Mouse (Mus musculus) midbrain, embryonic 16.5 days (tissue): ENCODE results near the gene Dnajb14. TPM values are rescaled to one million over a fixed set of nuclear protein-coding genes. Genes with fewer than 3 reads are reported as not detected.

Experiments
- ATAC-seq: fragments of 200-750 bp; cut with Nextera tagmentation; 2 replicates; pipeline ENCODE4 v1.8.0; 2017; ENCODE audit warnings: moderate TSS enrichment
- H3K27ac ChIP-seq: fragments of 300-500 bp; sonication (generic); 2 replicates; pipeline ENCODE4 v1.5.1; 2014; ENCODE audit warnings: mild to moderate bottlenecking, low read length, mixed read lengths
- H3K27me3 ChIP-seq: fragments of 300-500 bp; sonication (generic); 2 replicates; pipeline ENCODE4 v1.6.1; 2014; ENCODE audit warnings: low read depth, low read length, mixed read lengths; ENCODE audit not compliant: control insufficient read depth, insufficient read depth
- H3K36me3 ChIP-seq: fragments of 300-500 bp; sonication (generic); 2 replicates; pipeline ENCODE4 v1.6.1; 2014; ENCODE audit warnings: mild to moderate bottlenecking, low read length, moderate library complexity, mixed read lengths; ENCODE audit not compliant: control insufficient read depth, insufficient read depth
- H3K4me1 ChIP-seq: fragments of 300-500 bp; sonication (generic); 2 replicates; pipeline ENCODE4 v1.6.1; 2014; ENCODE audit warnings: mild to moderate bottlenecking, low read length, mixed read lengths; ENCODE audit not compliant: control insufficient read depth, insufficient read depth
- H3K4me2 ChIP-seq: fragments of 300-500 bp; sonication (generic); 2 replicates; pipeline ENCODE4 v1.6.1; 2014; ENCODE audit warnings: mild to moderate bottlenecking, low read length, mixed read lengths
- H3K4me3 ChIP-seq: fragments of 300-500 bp; sonication (generic); 2 replicates; pipeline ENCODE4 v1.5.1; 2014; ENCODE audit warnings: low read depth, mild to moderate bottlenecking, low read length, moderate library complexity, mixed read lengths
- H3K9ac ChIP-seq: fragments of 300-500 bp; sonication (generic); 2 replicates; pipeline ENCODE4 v1.6.1; 2014; ENCODE audit warnings: low read depth, low read length, mixed read lengths
- H3K9me3 ChIP-seq: fragments of 300-500 bp; sonication (generic); replicated peaks from 2 replicates; pipeline ENCODE4 v1.6.1; 2014; ENCODE audit warnings: mild to moderate bottlenecking, low read length, mixed read lengths; ENCODE audit not compliant: control insufficient read depth, poor library complexity, severe bottlenecking
- WGBS: fragments of 180-500 bp; shearing (Covaris S2); extraction: QIAGEN DNeasy Blood & Tissue Kit; methylation state at CpG from one replicate; pipeline ENCODE4 v1.1.7; 2014; 5-methylcytosine and 5-hydroxymethylcytosine counted together
- polyA plus RNA-seq: library from polyadenylated mRNA; unstranded; fragments of >200 nt; fragmentation: Nextera tagmentation; extraction: Ambion mirVana; gene quantifications from 2 replicates; pipeline ENCODE4 v1.2.1, GENCODE M21; 2015

Dnajb14 gene
- polyA plus RNA-seq, result 13.4 and 14.3 TPM in 2 replicates

- under 1% methylated on average over 56 of the region's 94 CpGs for WGBS
- Histone ChIP-seq H3K27ac (peak within 1 kb of the TSS; percentile 92), H3K4me3 (peak within 1 kb of the TSS; percentile 92), H3K4me1 (peaks cover 21% of the 10 kb centered on the region), H3K27me3 (no peaks in the 10 kb centered on the region), H3K4me2 (peak within 1 kb of the TSS; percentile 64), H3K9me3 (no peaks in the 10 kb centered on the region), H3K36me3 (no peaks in the 10 kb centered on the region), H3K9ac (peak within 1 kb of the TSS; percentile 100)
- peak; percentile 7; the same call in 1 of the 2 replicates for ATAC-seq
These were observed at the start of gene Dnajb14 for GRCm38 (mm10) chr3:137867437-137868093. Gene Dnajb14 (plus strand): TSS chr3:137867675.

- Histone ChIP-seq H3K4me2 (no peak overlapping the region), H3K4me3 (no peak overlapping the region), H3K36me3 (no peaks in the 10 kb centered on the region), H3K4me1 (no peaks in the 10 kb centered on the region), H3K27me3 (no peaks in the 10 kb centered on the region), H3K27ac (no peak overlapping the region), H3K9me3 (no peaks in the 10 kb centered on the region), H3K9ac (no peak overlapping the region)
- ATAC-seq, result no peak
- 6% methylated on average over 4 of the region's 4 CpGs for WGBS
These were observed 48.8 kb upstream of the Dnajb14 start for GRCm38 (mm10) chr3:137818713-137819112.

GRCm38 (mm10) chr3:137820688-137821467 is 46.6 kb upstream of the Dnajb14 start:
- no peak overlapping the region for H3K4me2 ChIP-seq
- no peak for ATAC-seq
- no peak overlapping the region for H3K4me3 ChIP-seq
- H3K27ac ChIP-seq, result no peak overlapping the region
- H3K36me3 ChIP-seq, result no peaks in the 10 kb centered on the region
- no peaks in the 10 kb centered on the region for H3K9me3 ChIP-seq
- H3K9ac ChIP-seq, result no peak overlapping the region
- H3K4me1 ChIP-seq, result no peaks in the 10 kb centered on the region
- H3K27me3 ChIP-seq, result no peaks in the 10 kb centered on the region
- 80% methylated on average over 6 of the region's 6 CpGs for WGBS

- Histone ChIP-seq H3K27me3 (no peaks in the 10 kb centered on the region), H3K9me3 (no peaks in the 10 kb centered on the region), H3K4me3 (no peak overlapping the region), H3K36me3 (no peaks in the 10 kb centered on the region), H3K4me1 (no peaks in the 10 kb centered on the region), H3K27ac (no peak overlapping the region), H3K9ac (no peak overlapping the region), H3K4me2 (no peak overlapping the region)
- 95% methylated on average over 3 of the region's 3 CpGs for WGBS
- no peak for ATAC-seq
These were observed 44.2 kb upstream of the Dnajb14 start for GRCm38 (mm10) chr3:137823317-137823716.

GRCm38 (mm10) chr3:137827678-137828077 is 39.8 kb upstream of the Dnajb14 start:
- no peaks in the 10 kb centered on the region for H3K36me3 ChIP-seq
- no peak overlapping the region for H3K9ac ChIP-seq
- H3K4me2 ChIP-seq, result no peak overlapping the region
- H3K9me3 ChIP-seq, result no peaks in the 10 kb centered on the region
- 36% methylated on average over 11 of the region's 11 CpGs for WGBS
- no peak overlapping the region for H3K4me3 ChIP-seq
- no peaks in the 10 kb centered on the region for H3K27me3 ChIP-seq
- H3K27ac ChIP-seq, result no peak overlapping the region
- no peaks in the 10 kb centered on the region for H3K4me1 ChIP-seq
- no peak for ATAC-seq

GRCm38 (mm10) chr3:137831156-137831555 is 36.3 kb upstream of the Dnajb14 start:
- Histone ChIP-seq H3K4me2 (no peak overlapping the region), H3K4me3 (no peak overlapping the region), H3K9ac (no peak overlapping the region), H3K4me1 (no peaks in the 10 kb centered on the region), H3K27ac (no peak overlapping the region), H3K36me3 (no peaks in the 10 kb centered on the region), H3K27me3 (no peaks in the 10 kb centered on the region), H3K9me3 (no peaks in the 10 kb centered on the region)
- 93% methylated on average over 2 of the region's 2 CpGs for WGBS
- no peak for ATAC-seq

- Histone ChIP-seq H3K4me2 (no peak overlapping the region), H3K27me3 (no peaks in the 10 kb centered on the region), H3K36me3 (no peaks in the 10 kb centered on the region), H3K9me3 (no peaks in the 10 kb centered on the region), H3K27ac (no peak overlapping the region), H3K4me1 (no peaks in the 10 kb centered on the region), H3K4me3 (no peak overlapping the region), H3K9ac (no peak overlapping the region)
- ATAC-seq, result no peak
These were observed 34.3 kb upstream of the Dnajb14 start for GRCm38 (mm10) chr3:137833128-137833527.

- no peak overlapping the region for H3K4me2 ChIP-seq
- no peak for ATAC-seq
- H3K27me3 ChIP-seq, result no peaks in the 10 kb centered on the region
- no peaks in the 10 kb centered on the region for H3K9me3 ChIP-seq
- no peaks in the 10 kb centered on the region for H3K36me3 ChIP-seq
- H3K9ac ChIP-seq, result no peak overlapping the region
- 94% methylated on average over 4 of the region's 4 CpGs for WGBS
- no peak overlapping the region for H3K27ac ChIP-seq
- no peaks in the 10 kb centered on the region for H3K4me1 ChIP-seq
- H3K4me3 ChIP-seq, result no peak overlapping the region
These were observed 33.8 kb upstream of the Dnajb14 start for GRCm38 (mm10) chr3:137833698-137834097.

GRCm38 (mm10) chr3:137836543-137836942 is 30.9 kb upstream of the Dnajb14 start:
- Histone ChIP-seq H3K9me3 (no peaks in the 10 kb centered on the region), H3K27me3 (no peaks in the 10 kb centered on the region), H3K27ac (no peak overlapping the region), H3K4me2 (no peak overlapping the region), H3K9ac (no peak overlapping the region), H3K4me3 (no peak overlapping the region), H3K4me1 (no peaks in the 10 kb centered on the region), H3K36me3 (no peaks in the 10 kb centered on the region)
- WGBS, result 52% methylated on average over 1 of the region's 1 CpGs
- no peak for ATAC-seq
